Comparison of ENCODE assay signal across 10 mouse cellular contexts in the genomic region with DNA sequence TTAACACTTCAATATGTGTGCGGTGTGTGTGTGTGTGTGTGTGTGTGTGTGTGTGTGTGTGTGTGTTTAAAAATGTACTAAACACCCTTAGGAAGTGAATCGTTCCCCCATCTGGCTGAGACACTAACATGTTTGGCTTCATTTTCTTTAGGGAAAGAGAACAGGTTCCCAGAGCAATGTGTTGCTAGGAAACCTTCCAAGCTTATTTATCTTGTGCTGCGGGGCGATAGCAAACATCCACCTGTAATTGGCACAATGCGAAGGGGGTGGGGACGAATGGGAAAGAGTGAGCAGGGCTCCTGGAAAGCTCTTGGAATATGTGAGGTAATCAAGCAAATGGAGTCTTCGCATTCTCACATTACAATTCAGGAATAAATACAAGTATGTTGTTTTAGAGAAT. TPM values are rescaled to one million over a fixed set of nuclear protein-coding genes. Genes with fewer than 3 reads are reported as not detected.
A peak's percentile ranks its signal among the peaks of the same experiment; 100 is the strongest.
DNase-seq lines count a peak whose midpoint lies in the region; ATAC-seq lines count a peak whose summit lies in the region.
"Had no signal": no experiment of that assay in that cellular context is flagged by ENCODE, and none has a peak within 500 bp of the region (broad histone marks: within the 10 kb centered on the region; RNA-seq: fewer than 3 reads in every experiment).

No protein-coding gene starts in this region.

- H3K4me2 ChIP-seq in midbrain, embryonic 11.5 days, result no peak overlapping the region
- no peak overlapping the region for H3K4me2 ChIP-seq in embryonic facial prominence, embryonic 15.5 days (replicated peaks)
- H3K4me2 ChIP-seq in neural tube, embryonic 15.5 days, result no peak overlapping the region

- DNase-seq in midbrain, embryonic 11.5 days (ENCODE audit: low spot score, missing footprints), result no peak
- DNase-seq in midbrain, embryonic 10.5 days (ENCODE audit: low spot score), result no peak
- peak; percentile 20 for DNase-seq in kidney, postnatal 10 days
- no peak for DNase-seq in thymus, postnatal 10 days (ENCODE audit: low spot score in 2 of 2)
- DNase-seq in left cerebral cortex, postnatal 36 days (ENCODE audit: low spot score in 2 of 2), result no peak
- DNase-seq in frontal cortex, postnatal 25 days (ENCODE audit: low spot score in 2 of 2), result no peak
- DNase-seq: layer of hippocampus, postnatal 36 days; spleen, adult 18-20 months had no signal

- no peaks in the 10 kb centered on the region for H3K4me1 ChIP-seq in midbrain, embryonic 11.5 days (ENCODE audit: control insufficient read depth, insufficient read depth, low read length)
- peaks cover 3% of the 10 kb centered on the region for H3K4me1 ChIP-seq in midbrain, embryonic 10.5 days
- H3K4me1 ChIP-seq in embryonic facial prominence, embryonic 15.5 days, result 0 out of 2 replicates have a peak, but pooled peaks cover 3% of the 10 kb centered on the region
- H3K4me1 ChIP-seq in neural tube, embryonic 15.5 days, result peaks cover 17% of the 10 kb centered on the region

- no peaks in the 10 kb centered on the region for H3K27me3 ChIP-seq in midbrain, embryonic 11.5 days (ENCODE audit: control insufficient read depth, insufficient read depth, low read length)
- H3K27me3 ChIP-seq in midbrain, embryonic 10.5 days (ENCODE audit: low read depth, poor library complexity, severe bottlenecking), result no peaks in the 10 kb centered on the region
- H3K27me3 ChIP-seq in embryonic facial prominence, embryonic 15.5 days, result no peaks in the 10 kb centered on the region
- H3K27me3 ChIP-seq in neural tube, embryonic 15.5 days (replicated peaks), result no peaks in the 10 kb centered on the region

- no peak overlapping the region for H3K27ac ChIP-seq in midbrain, embryonic 11.5 days (ENCODE audit: low read depth, low read length)
- no peak overlapping the region for H3K27ac ChIP-seq in midbrain, embryonic 10.5 days (replicated peaks)
- H3K27ac ChIP-seq in embryonic facial prominence, embryonic 15.5 days (replicated peaks), result no peak overlapping the region
- H3K27ac ChIP-seq in neural tube, embryonic 15.5 days (replicated peaks), result no peak overlapping the region; the same call in 1 of the 2 replicates

- no peak overlapping the region for H3K4me3 ChIP-seq in midbrain, embryonic 11.5 days (ENCODE audit: low read depth, low read length)
- no peak overlapping the region for H3K4me3 ChIP-seq in midbrain, embryonic 10.5 days
- no peak overlapping the region for H3K4me3 ChIP-seq in embryonic facial prominence, embryonic 15.5 days (replicated peaks)
- H3K4me3 ChIP-seq in neural tube, embryonic 15.5 days (replicated peaks), result no peak overlapping the region

- WGBS in midbrain, embryonic 11.5 days, result 70% methylated on average over 7 of the region's 7 CpGs
- WGBS in midbrain, embryonic 10.5 days, result 73% methylated on average over 7 of the region's 7 CpGs
- 46% methylated on average over 7 of the region's 7 CpGs for WGBS in embryonic facial prominence, embryonic 15.5 days
- WGBS in neural tube, embryonic 15.5 days, result 26% methylated on average over 7 of the region's 7 CpGs

- no peaks in the 10 kb centered on the region for H3K9me3 ChIP-seq in midbrain, embryonic 11.5 days (ENCODE audit: control insufficient read depth, low read length)
- H3K9me3 ChIP-seq in midbrain, embryonic 10.5 days (replicated peaks), result no peaks in the 10 kb centered on the region
- no peaks in the 10 kb centered on the region for H3K9me3 ChIP-seq in embryonic facial prominence, embryonic 15.5 days (replicated peaks)
- no peaks in the 10 kb centered on the region for H3K9me3 ChIP-seq in neural tube, embryonic 15.5 days (replicated peaks)

- ATAC-seq in midbrain, embryonic 11.5 days (ENCODE audit: low FRiP score), result peak; percentile 55; the same call in 1 of the 2 replicates
- peak; percentile 70 for ATAC-seq in embryonic facial prominence, embryonic 15.5 days (ENCODE audit: insufficient number of reproducible peaks, low FRiP score, low TSS enrichment, low read depth)
- ATAC-seq in neural tube, embryonic 15.5 days (ENCODE audit: low FRiP score), result peak; percentile 90

- intact Hi-C loops in left cerebral cortex, postnatal 36 days (cut with DNase I), result no loop called here

- H3K9ac ChIP-seq in midbrain, embryonic 11.5 days (ENCODE audit: low read length), result no peak overlapping the region
- H3K9ac ChIP-seq in embryonic facial prominence, embryonic 15.5 days, result no peak overlapping the region
- H3K9ac ChIP-seq in neural tube, embryonic 15.5 days (replicated peaks), result no peak overlapping the region

- H3K36me3 ChIP-seq in midbrain, embryonic 11.5 days (ENCODE audit: control insufficient read depth, insufficient read depth, low read length), result no peaks in the 10 kb centered on the region
- H3K36me3 ChIP-seq in midbrain, embryonic 10.5 days, result no peaks in the 10 kb centered on the region
- H3K36me3 ChIP-seq in embryonic facial prominence, embryonic 15.5 days, result no peaks in the 10 kb centered on the region
- H3K36me3 ChIP-seq in neural tube, embryonic 15.5 days, result peaks cover 9% of the 10 kb centered on the region

RNA-seq across cellular contexts. Expression of gene Cacybp, which starts 47.2 kb away (rescaled TPM):
- polyA plus RNA-seq in midbrain, embryonic 11.5 days (2014; fragmentation: Nextera tagmentation; extraction: Ambion mirVana), result 342 and 356 TPM in 2 replicates
- polyA plus RNA-seq in midbrain, embryonic 10.5 days (2016; fragmentation: Nextera tagmentation; extraction: Ambion mirVana), result 306 and 335 TPM in 2 replicates
- polyA plus RNA-seq in embryonic facial prominence, embryonic 15.5 days (2015; fragmentation: Nextera tagmentation; extraction: Ambion mirVana), result 172 and 191 TPM in 2 replicates
- polyA plus RNA-seq in neural tube, embryonic 15.5 days (2015; fragmentation: Nextera tagmentation; extraction: Ambion mirVana), result 278 and 279 TPM in 2 replicates
- total RNA-seq in left cerebral cortex, postnatal 36 days (2021), result 10 to 100 TPM; 83.1 to 88.2 TPM
